Mouse (Mus musculus) liver, embryonic 14.5 days (tissue): ENCODE results near the gene Abca3.

Source experiments
- CTCF ChIP-seq: IDR thresholded peaks from 2 replicates; pipeline ENCODE4 v1.5.1; 2016; ENCODE audit warnings: antibody characterized with exemption, low read depth, control low read depth
- EP300 ChIP-seq: IDR thresholded peaks from 2 replicates; pipeline ENCODE4 v1.6.1; 2016; ENCODE audit warnings: antibody characterized with exemption, low read depth

DNA sequence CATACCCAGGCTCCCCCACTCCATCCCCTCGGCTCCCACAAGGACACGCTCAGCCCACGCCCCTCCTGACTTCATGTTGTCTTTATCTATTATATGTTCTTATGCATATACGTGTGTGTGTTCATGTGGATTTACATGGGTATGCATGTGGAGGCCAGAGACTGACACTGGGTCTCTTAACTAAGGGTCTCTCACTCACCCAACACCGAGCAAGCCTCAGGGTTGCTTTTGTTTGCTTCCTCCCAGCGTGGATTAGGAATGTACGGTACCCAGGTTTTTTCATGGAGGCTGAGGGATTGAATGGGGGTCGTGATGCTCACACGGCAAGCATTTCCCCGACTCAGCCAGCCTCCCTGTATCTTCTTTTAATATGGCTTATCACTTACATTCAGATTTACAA, 26.7 kb upstream of the Abca3 start:
- no peak for TF ChIP-seq CTCF
- no peak for TF ChIP-seq EP300
